Mouse (Mus musculus): ENCODE measurements around the gene H2afb2. TPM values are rescaled to one million over a fixed set of nuclear protein-coding genes. Genes with fewer than 3 reads are reported as not detected.

H2afb2 gene
- total RNA-seq (2021), result not detected
- long read RNA-seq, experiment 1, result 0 reads
- long read RNA-seq, experiment 2, result 0 reads

DNA sequence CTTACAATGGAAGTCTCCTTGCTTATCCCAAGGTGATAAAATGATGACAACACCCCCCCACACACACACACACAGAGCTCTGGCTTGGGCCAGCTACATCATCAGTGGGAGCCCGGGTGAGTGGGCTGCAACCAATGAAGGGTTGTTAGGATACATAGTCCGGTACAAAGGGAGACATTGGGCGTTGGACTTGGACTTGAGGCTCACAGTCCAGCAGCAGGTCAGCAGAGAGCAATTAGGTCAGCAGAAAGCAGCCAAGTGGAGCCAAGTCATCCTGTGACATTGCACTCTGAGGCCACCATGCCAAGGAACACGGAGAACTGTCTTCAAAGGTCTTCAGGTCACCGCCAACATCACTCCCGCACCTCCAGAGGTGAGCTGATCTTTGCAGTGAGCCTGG lies at the start of gene H2afb2:
Gene H2afb2 (plus strand): TSS at position 301 of the 400 bp plus-strand sequence.
- intact Hi-C loops (cut with DNase I), result no loop called here
- DNase-seq (ENCODE audit: low spot score in 2 of 2), result no peak

Other genes with a start within 250 kb of the H2afb2 start
- not detected for gene Cpxcr1, start 232.2 kb upstream of the H2afb2 start, total RNA-seq (2021)

Data from left cerebral cortex, postnatal 14 days (tissue).